Mouse (Mus musculus) right cerebral cortex, postnatal 25 days (tissue): ENCODE results near the gene Gm7029.
A peak's percentile ranks its signal among the peaks of the same experiment; 100 is the strongest.
"Not testable (repeated sequence)": the region's sequence is repeated elsewhere in the genome, so short reads cannot be mapped to it uniquely, and the experiment has no call there.

Experiments used
- DNase-seq: peaks from one replicate; pipeline ENCODE4 v3.0.0; 2022

Gene Gm7029

GRCm38 (mm10) chr17:33873537-33873936 lies at the start of gene Gm7029:
Gene Gm7029 (plus strand): TSS chr17:33873837.
- not testable (repeated sequence) for DNase-seq

GRCm38 (mm10) chr17:33824084-33824996 lies 49.3 kb upstream of the Gm7029 start, which contains the start of the genes Rps28 and Ndufa7:
Gene Rps28 (minus strand): TSS chr17:33824562.
Gene Ndufa7 (plus strand): TSS chr17:33824572.
- DNase-seq, result peak; percentile 98

GRCm38 (mm10) chr17:33824997-33825330 lies 48.7 kb upstream of the Gm7029 start:
- not testable (repeated sequence) for DNase-seq

GRCm38 (mm10) chr17:33825462-33825861 lies 48.2 kb upstream of the Gm7029 start:
- no peak for DNase-seq

GRCm38 (mm10) chr17:33826850-33827249 lies 46.8 kb upstream of the Gm7029 start:
- DNase-seq, result peak; percentile 51

GRCm38 (mm10) chr17:33828892-33829291 lies 44.7 kb upstream of the Gm7029 start:
- DNase-seq, result no peak

- no peak for DNase-seq
These were observed 44.1 kb upstream of the Gm7029 start for GRCm38 (mm10) chr17:33829561-33829960.

- peak; percentile 93 for DNase-seq
These were observed 30.5 kb upstream of the Gm7029 start, which contains the start of gene Cd320 for GRCm38 (mm10) chr17:33842966-33843795. Gene Cd320 (plus strand): TSS chr17:33843091.

GRCm38 (mm10) chr17:33844196-33844595 lies 29.4 kb upstream of the Gm7029 start:
- no peak for DNase-seq

GRCm38 (mm10) chr17:33848139-33848538 lies 25.5 kb upstream of the Gm7029 start:
- DNase-seq, result no peak

- no peak for DNase-seq
These were observed 22.3 kb upstream of the Gm7029 start for GRCm38 (mm10) chr17:33851331-33851730.

GRCm38 (mm10) chr17:33857816-33858215 lies 15.8 kb upstream of the Gm7029 start:
- no peak for DNase-seq

GRCm38 (mm10) chr17:33865330-33866030 lies 8.2 kb upstream of the Gm7029 start:
- peak; percentile 73 for DNase-seq

- no peak for DNase-seq
These were observed 774 bp downstream of the Gm7029 start for GRCm38 (mm10) chr17:33874411-33874810.

- DNase-seq, result not testable (repeated sequence)
These were observed 2.2 kb downstream of the Gm7029 start for GRCm38 (mm10) chr17:33875797-33876196.

- DNase-seq, result not testable (repeated sequence)
These were observed 10.7 kb downstream of the Gm7029 start for GRCm38 (mm10) chr17:33884320-33884719.

- not testable (repeated sequence) for DNase-seq
These were observed 14.2 kb downstream of the Gm7029 start for GRCm38 (mm10) chr17:33887802-33888201.

GRCm38 (mm10) chr17:33888230-33888629 lies 14.6 kb downstream of the Gm7029 start:
- DNase-seq, result not testable (repeated sequence)

GRCm38 (mm10) chr17:33889941-33890532 lies 16.4 kb downstream of the Gm7029 start:
- DNase-seq, result not testable (repeated sequence)

- DNase-seq, result peak; percentile 99
These were observed 17.0 kb downstream of the Gm7029 start, which contains the start of gene Kifc1 for GRCm38 (mm10) chr17:33890533-33891059. Gene Kifc1 (minus strand): TSS chr17:33890661.

- no peak for DNase-seq
These were observed 17.7 kb downstream of the Gm7029 start for GRCm38 (mm10) chr17:33891357-33891756.

- not testable (repeated sequence) for DNase-seq
These were observed 18.3 kb downstream of the Gm7029 start for GRCm38 (mm10) chr17:33891892-33892291.
